Mouse (Mus musculus): ENCODE measurements around the gene Col8a2. TPM values are rescaled to one million over a fixed set of nuclear protein-coding genes. Genes with fewer than 3 reads are reported as not detected.

The Col8a2 gene
- total and polyA plus RNA-seq, 3 experiments, result not detected

DNA sequence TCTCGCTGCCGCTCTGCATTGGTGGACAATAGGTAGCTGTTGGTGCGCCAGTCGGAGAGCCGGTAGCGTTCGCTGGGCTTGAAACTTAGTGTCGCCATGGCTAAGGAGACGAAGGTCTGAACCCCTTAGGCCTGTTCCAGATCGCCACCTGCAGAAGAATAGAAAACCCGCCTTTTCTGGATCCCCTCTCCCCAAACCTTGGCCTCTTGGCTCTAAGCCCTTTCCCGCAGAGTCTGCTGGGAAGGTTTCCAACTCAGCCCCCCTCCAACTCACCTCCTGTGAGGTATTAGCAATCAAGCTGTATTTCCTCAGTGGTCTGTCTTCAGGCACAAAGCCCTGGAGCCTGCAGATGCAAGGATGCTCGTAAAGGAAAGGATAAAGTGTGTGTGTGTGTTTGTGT is 38.3 kb downstream of the Col8a2 start:
- Histone ChIP-seq H3K4me2 (ENCODE audit: insufficient read depth, low read depth, poor library complexity, severe bottlenecking) (no peak overlapping the region), H3K27me3 (replicated peaks) (no peaks in the 10 kb centered on the region), H3K4me3 (replicated peaks in 1 of 3; ENCODE audit: low read depth in 2 of 3, low read length in 2 of 3, poor library complexity in 1 of 3) (no peak overlapping the region), H3K4me1 (ENCODE audit: control insufficient read depth in 1 of 2, insufficient read depth in 2 of 2) (peaks cover 2 to 23% of the 10 kb centered on the region in 2 experiments; a peak in 3 of 4 replicates), H3K9me3 (replicated peaks; ENCODE audit: low read length) (no peaks in the 10 kb centered on the region), H3K27ac (ENCODE audit: insufficient read depth, low read depth) (no peak overlapping the region), H3K9ac (ENCODE audit: insufficient read depth, low read depth) (no peak overlapping the region), H3K79me2 (replicated peaks; ENCODE audit: control insufficient read depth, extremely low read depth, insufficient read depth, poor library complexity, severe bottlenecking) (peaks cover 12% of the 10 kb centered on the region), H3K36me3 (replicated peaks in 1 of 2; ENCODE audit: control insufficient read depth in 1 of 2, insufficient read depth in 1 of 2, low read length in 1 of 2) (peaks cover 0 to 11% of the 10 kb centered on the region in 2 experiments)
- dilution Hi-C loops (cut with MboI; ENCODE audit: extremely low pct_ligation_motif_present, extremely low pct_unique_long_range_greater_than_20kb, low sequenced_read_pairs), result no loop called here
- TF ChIP-seq RCOR1 (conservative IDR thresholded peaks at IDR 0.05; ENCODE audit: low read depth, low read length), result no peak
- TF ChIP-seq MAZ (IDR thresholded peaks at IDR 0.05; ENCODE audit: low read depth, low read length), result no peak
- TF ChIP-seq GABPA (IDR thresholded peaks at IDR 0.05; ENCODE audit: insufficient replicate concordance, low read depth, low read length), result no peak
- TF ChIP-seq ZNF384 (IDR thresholded peaks at IDR 0.05; ENCODE audit: low read depth, low read length), result no peak
- TF ChIP-seq BHLHE40 (IDR thresholded peaks at IDR 0.05; ENCODE audit: low read depth, low read length), result no peak
- TF ChIP-seq ETS1 (conservative IDR thresholded peaks at IDR 0.05; ENCODE audit: low read depth, low read length), result no peak
- no peak for TF ChIP-seq JUND (conservative IDR thresholded peaks at IDR 0.05; ENCODE audit: low read depth, low read length)
- no peak for TF ChIP-seq PAX5 (IDR thresholded peaks at IDR 0.05; ENCODE audit: low read length)
- no peak for TF ChIP-seq ZKSCAN1 (IDR thresholded peaks at IDR 0.05; ENCODE audit: borderline replicate concordance, low read depth, low read length)
- no peak for TF ChIP-seq NRF1 (IDR thresholded peaks at IDR 0.05; ENCODE audit: low read depth, low read length)
- no peak for TF ChIP-seq CTCF (conservative IDR thresholded peaks at IDR 0.05 in 1 of 2, IDR thresholded peaks at IDR 0.05 in 1 of 2; ENCODE audit: low read depth in 2 of 2, low read length in 2 of 2)
- no peak for TF ChIP-seq RAD21 (IDR thresholded peaks at IDR 0.05; ENCODE audit: low read depth, low read length)
- no peak for TF ChIP-seq CHD2 (IDR thresholded peaks at IDR 0.05; ENCODE audit: low read length)
- TF ChIP-seq SMC3 (IDR thresholded peaks at IDR 0.05; ENCODE audit: low read depth, low read length), result no peak
- TF ChIP-seq TCF12 (IDR thresholded peaks at IDR 0.05; ENCODE audit: low read depth, low read length), result no peak
- TF ChIP-seq ZC3H11A (IDR thresholded peaks at IDR 0.05; ENCODE audit: low read depth, low read length), result no peak
- no peak for TF ChIP-seq MXI1 (IDR thresholded peaks at IDR 0.05; ENCODE audit: low read depth, low read length)
- no peak for TF ChIP-seq SIN3A (IDR thresholded peaks at IDR 0.05; ENCODE audit: low read length)
- no peak for TF ChIP-seq USF1 (IDR thresholded peaks at IDR 0.05; ENCODE audit: low read depth, low read length)
- no peak for DNase-seq (ENCODE audit: extremely low read depth)
- in situ Hi-C loops (cut with MboI; ENCODE audit: low pct_ligation_motif_present, low pct_unique_long_range_greater_than_20kb, low sequenced_read_pairs), result loop anchor here (5.0 kb wide), 1 partner anchor 217 kb away; no protein-coding TSS in a partner anchor

DNA sequence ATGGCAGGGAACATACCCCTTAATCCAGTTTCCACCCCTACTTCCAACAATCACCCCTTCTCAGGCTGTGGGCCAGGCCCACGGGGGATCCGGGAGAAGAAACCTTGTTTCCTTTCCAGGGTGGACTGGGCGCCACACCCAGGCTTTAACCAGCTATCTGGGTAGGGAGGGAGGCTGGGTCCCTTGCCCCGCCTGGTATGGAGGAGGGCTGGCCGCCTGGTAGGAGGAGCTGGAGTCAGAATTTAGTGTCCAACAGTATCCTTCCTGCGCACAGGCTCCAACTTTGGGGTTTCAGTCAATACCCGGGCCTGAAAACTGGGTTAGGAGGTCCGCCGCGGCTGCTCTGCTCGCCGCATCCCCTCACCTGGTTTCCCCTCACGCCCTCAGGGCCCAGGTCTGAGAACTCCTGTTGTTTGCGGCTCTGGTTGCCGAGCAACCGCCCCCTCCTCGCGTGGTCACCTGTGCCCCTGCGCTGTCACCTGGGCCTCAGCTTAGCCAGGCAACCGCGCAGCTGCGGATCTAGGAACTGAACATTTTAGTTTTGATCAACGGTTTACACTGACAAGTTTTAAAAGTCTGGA is 38.8 kb downstream of the Col8a2 start, which contains the start of gene Tekt2:
Gene Tekt2, minus strand, starts transcription at position 408 of the 581 bp plus-strand sequence.
- Histone ChIP-seq H3K36me3 (replicated peaks in 1 of 2; ENCODE audit: control insufficient read depth in 1 of 2, insufficient read depth in 1 of 2, low read length in 1 of 2) (peaks cover 0 to 9% of the 10 kb centered on the region in 2 experiments), H3K4me2 (ENCODE audit: insufficient read depth, low read depth, poor library complexity, severe bottlenecking) (no peak within 1 kb of the TSS), H3K4me1 (ENCODE audit: control insufficient read depth in 1 of 2, insufficient read depth in 2 of 2) (peaks cover 0 to 18% of the 10 kb centered on the region in 2 experiments; a peak in 3 of 4 replicates), H3K9ac (ENCODE audit: insufficient read depth, low read depth) (no peak within 1 kb of the TSS), H3K27ac (ENCODE audit: insufficient read depth, low read depth) (no peak within 1 kb of the TSS), H3K27me3 (replicated peaks) (no peaks in the 10 kb centered on the region), H3K79me2 (replicated peaks; ENCODE audit: control insufficient read depth, extremely low read depth, insufficient read depth, poor library complexity, severe bottlenecking) (peaks cover 8% of the 10 kb centered on the region), H3K4me3 (replicated peaks in 1 of 3; ENCODE audit: low read depth in 2 of 3, low read length in 2 of 3, poor library complexity in 1 of 3) (no peak within 1 kb of the TSS), H3K9me3 (replicated peaks; ENCODE audit: low read length) (no peaks in the 10 kb centered on the region)
- dilution Hi-C loops (cut with MboI; ENCODE audit: extremely low pct_ligation_motif_present, extremely low pct_unique_long_range_greater_than_20kb, low sequenced_read_pairs) (no loop called here), in situ Hi-C loops (cut with MboI; ENCODE audit: low pct_ligation_motif_present, low pct_unique_long_range_greater_than_20kb, low sequenced_read_pairs) (loop anchor here (5.0 kb wide), 1 partner anchor 217 kb away; no protein-coding TSS in a partner anchor)
- no peak for DNase-seq (ENCODE audit: extremely low read depth)
- TF ChIP-seq CHD1 (IDR thresholded peaks at IDR 0.05; ENCODE audit: low read depth, low read length) (no peak), GABPA (IDR thresholded peaks at IDR 0.05; ENCODE audit: insufficient replicate concordance, low read depth, low read length) (no peak), TCF12 (IDR thresholded peaks at IDR 0.05; ENCODE audit: low read depth, low read length) (no peak), KAT2A (IDR thresholded peaks at IDR 0.05; ENCODE audit: insufficient replicate concordance, low read length) (no peak), HCFC1 (IDR thresholded peaks at IDR 0.05; ENCODE audit: low read depth, low read length) (no peak), ELF1 (IDR thresholded peaks at IDR 0.05; ENCODE audit: low read depth, low read length) (no peak), SMC3 (IDR thresholded peaks at IDR 0.05; ENCODE audit: low read depth, low read length) (no peak), EP300 (IDR thresholded peaks at IDR 0.05; ENCODE audit: low read length) (no peak), ZMIZ1 (IDR thresholded peaks at IDR 0.05; ENCODE audit: low read depth, low read length) (no peak)

Data from CH12.LX (cell line).